Mouse (Mus musculus): ENCODE results near the gene Idh1. TPM values are rescaled to one million over a fixed set of nuclear protein-coding genes. Genes with fewer than 3 reads are reported as not detected.

Idh1 gene
- total and polyA plus RNA-seq, 3 experiments = 19.3 to 26.7 TPM; not detected in 1

DNA sequence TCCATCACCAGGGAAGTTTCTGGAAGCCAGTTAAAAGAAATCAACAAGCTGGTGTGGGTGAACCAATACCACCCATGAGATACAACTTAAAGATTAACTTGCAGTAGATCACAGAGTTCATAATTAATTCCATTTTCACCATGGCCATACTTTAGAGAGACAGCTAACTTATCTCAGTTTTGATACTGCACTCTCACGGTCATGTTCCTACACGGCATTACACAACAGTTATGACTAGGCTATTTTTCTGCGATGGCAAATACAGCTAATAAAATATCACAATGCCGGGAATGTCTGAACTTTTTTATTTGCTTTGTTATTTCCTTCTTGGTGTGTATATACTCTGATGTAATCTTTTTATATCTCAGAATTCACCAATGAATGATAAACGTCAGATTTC is 9.4 kb downstream of the Idh1 start:
- Histone ChIP-seq H3K4me1 (ENCODE audit: control insufficient read depth in 1 of 2, insufficient read depth in 2 of 2, low read length in 2 of 2) (peaks cover 8 to 9% of the 10 kb centered on the region in 2 experiments), H3K27me3 (ENCODE audit: control insufficient read depth in 1 of 2, insufficient read depth in 2 of 2, low read length in 2 of 2) (no peaks in the 10 kb centered on the region), H3K9me3 (replicated peaks; ENCODE audit: insufficient read depth, low read length) (no peaks in the 10 kb centered on the region), H3K9ac (ENCODE audit: control insufficient read depth, low read depth, low read length, poor library complexity, severe bottlenecking) (no peak overlapping the region), H3K79me2 (ENCODE audit: control insufficient read depth, insufficient read depth, low read length, poor library complexity) (no peaks in the 10 kb centered on the region; the same call in 1 of the 2 replicates), H3K27ac (ENCODE audit: control insufficient read depth, low read depth, low read length) (no peak overlapping the region), H3K36me3 (ENCODE audit: control insufficient read depth in 1 of 2, insufficient read depth in 2 of 2, low read length in 2 of 2) (peaks cover 0 to 26% of the 10 kb centered on the region in 2 experiments; a peak in 2 of 4 replicates), H3K4me3 (ENCODE audit: control insufficient read depth in 1 of 2, insufficient read depth in 1 of 2, low read depth in 2 of 2, low read length in 2 of 2) (peak overlapping the region in 1 of 2 experiments; percentile 87; a peak in 2 of 4 replicates)
- DNase-seq (ENCODE audit: low read depth, low spot score) = peak; percentile 67
- TF ChIP-seq POLR2AphosphoS2 (IDR thresholded peaks at IDR 0.05; ENCODE audit: low read length) (no peak), RCOR1 (IDR thresholded peaks at IDR 0.05; ENCODE audit: low read depth, low read length) (peak; percentile 23; the same call in 1 of the 2 replicates), MAFK (IDR thresholded peaks at IDR 0.05; ENCODE audit: borderline replicate concordance, low read depth, low read length) (peak; percentile 76), MXI1 (IDR thresholded peaks at IDR 0.05; ENCODE audit: low read depth, low read length) (peak; percentile 64), NELFE (IDR thresholded peaks at IDR 0.05; ENCODE audit: low read depth, low read length) (no peak), ETS1 (IDR thresholded peaks at IDR 0.05; ENCODE audit: low read depth, low read length) (peak; percentile 87), RAD21 (IDR thresholded peaks at IDR 0.05; ENCODE audit: low read depth, low read length) (no peak), MAX (IDR thresholded peaks at IDR 0.05; ENCODE audit: low read length) (no peak), UBTF (IDR thresholded peaks at IDR 0.05; ENCODE audit: borderline replicate concordance, insufficient read depth, low read depth, low read length) (no peak), EP300 (IDR thresholded peaks at IDR 0.05; ENCODE audit: low read depth in 1 of 2, low read length in 2 of 2) (peak; percentile 64 to 70), ELF1 (IDR thresholded peaks at IDR 0.05; ENCODE audit: low read depth, low read length) (no peak), SIN3A (IDR thresholded peaks at IDR 0.05; ENCODE audit: low read length) (peak; percentile 51; the same call in 1 of the 2 replicates), E2F4 (IDR thresholded peaks at IDR 0.05; ENCODE audit: borderline replicate concordance, low read depth, low read length) (no peak), NRF1 (IDR thresholded peaks at IDR 0.05; ENCODE audit: insufficient read depth, low read depth, low read length, poor library complexity, severe bottlenecking) (no peak), CHD2 (IDR thresholded peaks at IDR 0.05; ENCODE audit: low read length) (no peak), MEF2A (IDR thresholded peaks at IDR 0.05; ENCODE audit: extremely low read depth, insufficient replicate concordance, low read depth, low read length, poor library complexity, severe bottlenecking) (no peak), SMC3 (IDR thresholded peaks at IDR 0.05; ENCODE audit: low read depth, low read length) (no peak), TCF12 (IDR thresholded peaks at IDR 0.05; ENCODE audit: low read depth, low read length) (no peak), POLR2AphosphoS5 (IDR thresholded peaks at IDR 0.05; ENCODE audit: borderline replicate concordance, low read depth, low read length) (no peak), POLR2A (IDR thresholded peaks at IDR 0.05; ENCODE audit: control insufficient read depth in 1 of 2, insufficient read depth in 1 of 2, low read depth in 1 of 2, low read length in 2 of 2, poor library complexity in 1 of 2) (no peak), USF1 (IDR thresholded peaks at IDR 0.05; ENCODE audit: low read depth, low read length) (no peak), BHLHE40 (IDR thresholded peaks at IDR 0.05; ENCODE audit: borderline replicate concordance, low read depth, low read length) (peak; percentile 67; the same call in 1 of the 2 replicates), KAT2A (conservative IDR thresholded peaks at IDR 0.05; ENCODE audit: low read depth, low read length) (no peak), USF2 (IDR thresholded peaks at IDR 0.05; ENCODE audit: borderline replicate concordance in 1 of 2, insufficient read depth in 1 of 2, low read depth in 1 of 2, low read length in 2 of 2) (no peak), MYC (IDR thresholded peaks at IDR 0.05; ENCODE audit: low read depth, low read length) (0 out of 2 replicates have a peak, but pooled peaks have one; percentile 23), TBP (IDR thresholded peaks at IDR 0.05; ENCODE audit: low read depth, low read length) (no peak), GATA1 (IDR thresholded peaks at IDR 0.05; ENCODE audit: low read depth, low read length) (peak; percentile 37; the same call in 1 of the 2 replicates), CHD1 (IDR thresholded peaks at IDR 0.05; ENCODE audit: low read depth, low read length) (no peak), MAZ (IDR thresholded peaks at IDR 0.05; ENCODE audit: low read depth, low read length) (no peak), GABPA (IDR thresholded peaks at IDR 0.05; ENCODE audit: low read depth, low read length) (peak; percentile 75), TAL1 (IDR thresholded peaks at IDR 0.05; ENCODE audit: low read length) (no peak), ZNF384 (IDR thresholded peaks at IDR 0.05; ENCODE audit: low read depth, low read length) (peak; percentile 80), ZC3H11A (IDR thresholded peaks at IDR 0.05; ENCODE audit: low read depth, low read length) (no peak), CTCF (IDR thresholded peaks at IDR 0.05 in 2 of 3, conservative IDR thresholded peaks at IDR 0.05 in 1 of 3; ENCODE audit: control insufficient read depth in 1 of 3, insufficient read depth in 1 of 3, low read depth in 2 of 3, low read length in 3 of 3, poor library complexity in 1 of 3, severe bottlenecking in 1 of 3) (no peak), ZKSCAN1 (IDR thresholded peaks at IDR 0.05; ENCODE audit: low read depth, low read length) (no peak), JUND (IDR thresholded peaks at IDR 0.05; ENCODE audit: low read depth, low read length) (no peak), ZMIZ1 (IDR thresholded peaks at IDR 0.05; ENCODE audit: low read depth, low read length) (no peak), MYB (IDR thresholded peaks at IDR 0.05; ENCODE audit: low read depth, low read length) (no peak)
